Mouse (Mus musculus) CD4-positive, CD25-positive, alpha-beta regulatory T cell (primary cell): Measurements from ENCODE around the gene Pcdh9. TPM values are rescaled to one million over a fixed set of nuclear protein-coding genes. Genes with fewer than 3 reads are reported as not detected.

Source experiments
- polyA plus RNA-seq: library from polyadenylated mRNA; unstranded; fragments of 100-300 nt; shearing (Covaris generic); gene quantifications from one replicate; pipeline ENCODE4 v1.2.1, GENCODE M21; 2017

Gene Pcdh9
- 0.10 TPM for polyA plus RNA-seq

GRCm38 (mm10) chr14:93890519-93891370, at the start of gene Pcdh9:
Pcdh9 (minus strand) TSS chr14:93890679.

